Mouse (Mus musculus): ENCODE measurements around the gene Zyg11b.

Zyg11b gene

DNA sequence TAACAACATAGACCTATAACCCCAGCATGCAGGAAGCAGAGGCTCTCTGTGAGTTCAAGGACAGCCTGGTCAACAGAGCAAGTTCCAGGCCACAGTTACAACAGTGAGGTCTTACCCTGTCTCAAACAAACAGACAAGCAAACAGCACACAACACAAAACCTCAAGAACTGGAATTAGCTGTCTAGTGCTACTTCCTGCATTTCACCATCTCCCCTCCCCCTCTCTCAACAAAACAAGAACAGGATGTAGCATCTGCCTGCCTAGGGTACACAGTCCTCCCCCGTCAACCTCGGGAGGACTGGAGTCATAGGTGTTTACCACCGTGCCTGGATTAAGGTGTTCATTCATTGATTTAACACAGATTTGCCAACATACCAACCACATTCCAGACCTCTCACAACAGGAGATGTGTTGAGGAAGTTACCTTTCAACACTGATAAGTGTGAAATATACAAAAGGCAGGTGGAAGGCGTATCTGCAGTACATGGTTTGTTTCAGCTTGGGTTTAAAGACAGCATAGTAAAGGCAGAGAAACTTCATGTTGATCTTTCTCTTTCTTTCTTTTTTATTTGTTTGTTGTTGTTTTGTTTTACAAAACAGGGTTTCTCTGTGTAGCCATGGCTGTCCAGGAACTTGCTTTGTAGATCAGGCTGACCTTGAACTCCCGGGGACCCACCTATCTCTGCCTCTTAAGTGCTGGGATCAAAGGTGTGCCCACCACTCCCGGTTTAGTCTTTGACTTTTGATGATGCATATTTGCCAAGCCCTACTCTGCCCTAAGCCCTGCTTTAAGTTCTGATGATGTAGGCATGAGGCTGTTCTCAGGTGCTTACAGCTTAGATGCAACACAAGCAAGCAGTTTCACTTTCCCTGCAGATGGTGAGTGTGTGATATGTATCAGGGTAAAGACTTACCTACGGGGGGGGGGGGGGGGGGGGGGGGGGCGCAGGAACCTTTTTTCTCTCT is 18.0 kb upstream of the Zyg11b start:
- no peak for DNase-seq (ENCODE audit: low spot score in 2 of 2)

DNA sequence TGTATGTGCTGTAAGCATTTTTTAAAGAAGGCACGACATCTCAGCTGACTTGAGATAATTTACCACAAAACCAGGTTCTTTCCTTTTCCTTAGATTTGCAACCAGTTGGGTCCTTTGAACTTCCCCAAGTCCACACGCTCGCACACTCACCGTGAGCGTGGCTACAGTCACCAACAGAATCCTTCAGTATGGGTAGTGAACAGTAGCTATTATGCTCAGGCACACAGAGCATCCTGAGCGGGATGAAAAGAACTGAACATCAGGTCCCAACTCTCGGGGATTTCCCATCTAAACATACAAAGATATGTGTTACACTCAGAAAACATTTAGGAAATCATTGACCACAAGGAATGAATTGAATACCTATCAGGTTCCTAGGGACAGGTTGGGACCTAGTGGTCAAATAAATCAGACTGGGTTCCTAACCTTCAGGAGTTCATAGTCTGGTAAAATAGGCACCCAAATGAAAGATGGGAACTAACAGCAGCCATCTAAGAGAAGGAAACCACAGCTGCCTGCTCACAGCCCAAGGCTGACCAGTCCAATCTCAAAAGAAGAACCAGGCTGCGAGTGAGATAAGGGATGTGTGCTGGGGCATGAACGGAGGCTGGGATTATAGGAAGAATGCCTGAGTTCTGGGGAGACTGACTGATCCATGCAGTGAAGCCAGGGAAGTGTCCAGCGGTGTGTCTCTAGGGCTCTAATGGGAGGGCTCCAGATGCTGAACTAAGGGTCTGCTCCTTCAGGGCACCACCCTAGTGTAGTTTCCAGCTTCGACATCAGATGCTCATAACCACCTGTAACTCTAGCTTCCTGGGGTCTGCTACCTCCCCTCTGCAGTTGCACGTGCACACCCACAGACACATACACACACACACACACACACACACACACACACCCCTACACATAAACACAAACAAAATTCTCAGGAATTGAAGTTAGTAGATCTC is 17.0 kb upstream of the Zyg11b start:
- no peak for DNase-seq (ENCODE audit: low spot score in 2 of 2)

DNA sequence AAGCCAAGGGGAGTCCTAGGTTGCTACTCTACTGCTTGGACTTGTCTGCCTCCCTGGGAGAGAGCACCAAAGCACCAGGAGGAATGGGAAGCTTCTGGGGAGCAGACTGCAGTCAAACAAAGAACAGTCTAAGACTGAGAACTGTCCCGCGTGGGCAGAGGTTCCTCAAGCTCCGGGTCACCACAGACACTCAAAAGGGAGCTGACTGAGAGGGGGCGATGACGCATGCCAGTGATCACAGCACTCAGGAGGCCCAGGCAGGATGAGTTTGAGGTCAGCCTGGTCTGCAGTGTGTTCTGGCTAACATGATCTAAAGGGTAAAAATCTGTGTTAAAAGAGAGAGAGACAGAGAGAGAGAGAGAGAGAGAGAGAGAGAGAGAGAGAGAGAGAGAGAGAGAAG is 13.1 kb upstream of the Zyg11b start:
- no peak for DNase-seq (ENCODE audit: low spot score in 2 of 2)

DNA sequence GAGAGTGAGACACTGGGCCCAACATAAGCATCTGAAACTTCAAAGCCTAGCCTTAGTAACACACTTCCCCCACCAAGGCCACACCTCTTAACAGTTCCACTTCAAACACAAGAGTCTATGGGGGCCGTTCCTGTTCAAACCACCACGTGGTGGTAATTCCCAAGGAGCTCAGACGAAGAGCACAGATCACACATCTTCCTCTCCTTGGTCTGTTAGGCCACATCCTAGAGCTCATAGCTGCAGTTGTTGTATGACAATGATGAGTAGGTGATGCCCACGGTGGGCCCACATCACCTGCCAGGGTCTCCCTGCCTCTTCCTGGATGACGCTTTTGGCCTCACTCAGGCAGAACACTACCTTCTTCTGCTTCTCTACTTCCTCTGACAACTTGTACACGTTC is 9.8 kb upstream of the Zyg11b start:
- no peak for DNase-seq (ENCODE audit: low spot score in 2 of 2)

DNA sequence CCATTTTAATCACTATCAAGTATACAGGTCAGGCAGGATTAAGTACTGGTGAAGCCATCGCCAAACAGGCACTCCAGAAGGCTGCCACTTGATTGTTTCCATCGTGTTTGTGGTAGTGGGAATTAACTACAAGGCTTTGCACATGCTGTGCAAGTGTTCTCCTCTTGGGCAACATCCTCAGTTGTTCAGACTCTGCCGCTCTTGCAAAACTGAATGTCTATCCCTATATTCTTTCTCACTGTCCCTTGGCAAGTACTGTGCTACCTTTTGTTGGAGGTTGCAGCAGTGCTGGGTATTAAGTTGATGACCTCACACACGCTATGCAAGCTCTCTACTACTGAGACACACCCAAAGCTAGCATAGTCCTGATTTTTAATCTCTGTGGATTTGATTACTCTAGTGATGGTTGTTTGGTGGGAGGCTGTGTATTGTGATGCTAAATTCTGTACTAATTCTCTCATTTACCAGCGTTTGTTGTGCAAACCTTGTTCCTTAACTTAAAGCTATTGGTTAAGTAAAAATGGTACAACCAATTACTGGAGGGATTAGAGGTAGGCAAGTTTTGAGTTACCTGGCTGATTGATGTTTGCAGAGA is 1.5 kb upstream of the Zyg11b start:
- no peak for DNase-seq (ENCODE audit: low spot score in 2 of 2)

DNA sequence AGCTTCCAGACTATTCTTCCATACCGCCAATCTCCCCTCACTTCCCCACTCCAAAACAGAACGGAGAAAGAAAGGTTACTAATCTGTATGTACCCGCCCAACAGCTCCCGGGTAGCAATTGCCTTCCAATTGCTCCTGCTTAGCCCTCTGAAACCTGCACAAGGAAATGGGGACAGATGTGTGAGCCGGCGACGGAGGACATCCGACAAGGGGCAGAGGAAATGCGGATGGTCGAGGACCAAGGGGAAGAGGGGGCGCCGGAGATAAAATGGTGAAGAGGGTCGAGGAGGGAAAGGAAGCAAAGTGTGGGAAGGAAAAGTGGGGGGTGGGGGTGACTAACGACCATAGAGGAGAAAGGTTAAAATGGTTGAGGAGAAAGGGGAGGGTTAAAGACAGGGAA is 630 bp downstream of the Zyg11b start:
- no peak for DNase-seq (ENCODE audit: low spot score in 2 of 2)

DNA sequence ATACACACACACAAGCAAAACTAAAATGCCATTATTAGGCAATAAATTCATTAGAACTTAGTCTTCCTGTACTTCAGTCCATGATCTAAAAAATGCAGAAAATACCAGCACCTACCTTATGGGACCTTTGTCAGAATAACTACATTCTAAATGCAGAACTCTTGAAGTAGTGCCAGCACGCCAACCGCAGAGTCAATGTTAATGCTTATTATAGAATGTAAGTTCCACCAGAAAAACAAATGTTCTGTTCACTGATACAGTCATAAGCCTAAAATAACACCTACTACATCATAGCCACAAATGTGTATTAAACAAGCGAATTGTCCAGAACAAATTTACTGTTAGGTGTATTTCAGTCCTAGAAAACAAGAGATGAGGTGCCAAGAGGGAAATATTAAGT is 23.9 kb downstream of the Zyg11b start:
- DNase-seq (ENCODE audit: low spot score in 2 of 2), result peak in 1 of 2 experiments; percentile 34

DNA sequence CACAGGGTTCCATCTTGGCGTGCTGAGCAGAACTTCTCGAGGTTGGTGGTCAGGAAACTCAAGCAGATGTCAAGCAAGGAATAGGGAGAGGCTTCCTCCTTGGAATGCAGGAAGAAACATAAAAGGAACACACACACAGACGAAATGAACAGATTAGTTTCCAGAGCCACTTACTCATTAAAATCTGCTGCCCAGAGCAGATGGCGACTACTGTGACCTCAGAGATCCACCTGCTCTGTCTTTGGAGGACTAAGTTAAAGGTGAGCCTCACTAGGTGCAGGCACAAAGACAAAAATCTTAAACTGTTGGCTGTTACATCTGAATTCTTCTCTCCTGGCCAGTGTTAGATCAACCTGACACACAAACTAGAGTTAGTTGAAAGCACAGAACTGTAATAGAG is 28.6 kb downstream of the Zyg11b start:
- DNase-seq (ENCODE audit: low spot score in 2 of 2), result no peak

DNA sequence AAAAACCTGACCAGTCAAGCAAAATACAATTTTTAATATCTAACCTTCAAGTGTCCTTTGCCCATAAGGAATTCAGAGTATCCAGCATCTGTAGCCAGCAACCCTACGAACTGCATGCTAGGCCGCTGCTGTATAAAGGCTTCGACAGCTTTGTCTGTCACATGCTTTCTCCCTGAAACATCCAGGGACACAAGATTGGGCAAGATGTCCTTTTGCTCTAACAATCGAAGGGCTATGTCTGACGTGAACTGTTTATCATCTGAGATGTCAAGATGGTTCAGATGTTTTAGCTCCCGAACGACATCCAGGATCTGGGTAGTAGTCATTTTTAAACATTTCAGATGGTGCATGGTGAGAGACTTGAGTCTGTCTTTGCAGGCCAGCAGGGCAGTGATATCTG is 35.1 kb downstream of the Zyg11b start:
- DNase-seq (ENCODE audit: low spot score in 2 of 2), result no peak

DNA sequence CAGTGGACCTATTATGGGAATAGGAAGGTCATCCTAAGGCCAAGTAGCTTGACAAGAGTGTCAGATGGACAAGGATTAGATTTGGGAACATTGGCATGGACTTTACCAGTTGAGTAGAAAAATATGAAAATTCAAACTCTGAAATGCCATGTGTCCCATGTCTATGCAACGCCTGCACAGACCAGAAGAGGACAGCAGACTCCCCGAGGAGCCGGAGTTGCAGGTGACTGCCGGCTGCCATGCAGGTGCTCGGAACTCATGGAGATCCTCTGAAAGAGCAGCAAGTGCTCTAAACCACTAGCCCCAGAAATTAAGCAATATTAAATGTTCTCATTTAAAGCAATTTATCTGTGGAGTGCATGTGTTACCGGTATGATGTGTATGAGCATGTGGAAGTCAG is 47.6 kb downstream of the Zyg11b start:
- no peak for DNase-seq (ENCODE audit: low spot score in 2 of 2)

DNA sequence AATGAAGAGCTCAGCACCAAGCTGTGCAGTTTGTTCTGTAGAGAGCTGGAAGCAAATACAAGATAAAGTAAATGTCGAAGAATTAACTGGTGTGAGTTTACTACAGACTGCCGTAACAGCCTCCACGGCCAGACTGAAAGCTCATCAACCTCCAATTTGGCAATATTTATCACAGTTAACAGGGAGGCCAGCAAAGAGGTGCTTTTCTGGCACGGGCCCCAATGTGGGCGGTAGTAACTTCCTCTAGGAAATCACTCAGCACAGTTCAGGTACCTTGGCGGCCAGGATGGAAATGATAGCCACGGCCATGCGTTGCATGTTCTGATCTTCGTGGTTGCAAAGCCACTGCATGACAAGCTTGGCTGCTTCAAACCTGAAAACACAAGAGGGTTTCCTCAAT is 50.4 kb downstream of the Zyg11b start:
- DNase-seq (ENCODE audit: low spot score in 2 of 2), result no peak

DNA sequence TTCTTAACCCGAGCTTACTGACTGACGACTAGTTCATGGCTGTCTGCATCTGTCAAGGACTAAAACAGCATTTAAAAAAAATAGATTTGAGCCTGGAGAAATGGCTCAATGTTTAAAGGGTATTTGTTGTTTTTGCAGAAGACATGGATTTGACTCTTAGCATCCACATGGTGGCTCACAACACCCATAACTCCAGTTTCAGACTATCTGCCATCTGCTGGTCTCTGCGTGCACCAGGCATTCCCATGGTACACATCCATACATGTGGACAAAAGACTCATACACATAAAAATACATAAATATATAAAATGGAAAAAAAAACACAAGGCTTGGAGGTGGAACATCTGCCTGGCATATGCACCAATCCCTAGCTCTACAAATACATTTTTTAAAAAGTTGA is 51.6 kb downstream of the Zyg11b start:
- DNase-seq (ENCODE audit: low spot score in 2 of 2), result no peak

DNA sequence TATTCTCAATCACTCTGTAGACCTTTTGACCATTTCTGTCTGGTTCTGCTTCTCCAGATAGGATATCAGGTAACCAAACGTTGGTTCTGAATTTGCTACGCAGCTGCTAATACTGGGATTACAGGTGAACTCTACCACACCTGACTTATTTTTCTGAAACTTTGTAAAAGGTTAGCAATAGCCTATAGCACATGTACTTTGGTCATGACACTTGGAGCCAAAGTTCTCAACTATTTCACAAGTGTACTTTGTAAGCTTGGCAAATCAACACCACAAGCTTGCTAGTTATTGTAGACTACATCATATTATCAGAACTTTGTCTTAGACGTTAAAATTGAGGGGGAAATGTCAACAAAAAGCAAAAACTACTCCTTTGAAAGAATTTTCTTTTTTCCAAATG is 67.2 kb downstream of the Zyg11b start:
- DNase-seq (ENCODE audit: low spot score in 2 of 2), result no peak

DNA sequence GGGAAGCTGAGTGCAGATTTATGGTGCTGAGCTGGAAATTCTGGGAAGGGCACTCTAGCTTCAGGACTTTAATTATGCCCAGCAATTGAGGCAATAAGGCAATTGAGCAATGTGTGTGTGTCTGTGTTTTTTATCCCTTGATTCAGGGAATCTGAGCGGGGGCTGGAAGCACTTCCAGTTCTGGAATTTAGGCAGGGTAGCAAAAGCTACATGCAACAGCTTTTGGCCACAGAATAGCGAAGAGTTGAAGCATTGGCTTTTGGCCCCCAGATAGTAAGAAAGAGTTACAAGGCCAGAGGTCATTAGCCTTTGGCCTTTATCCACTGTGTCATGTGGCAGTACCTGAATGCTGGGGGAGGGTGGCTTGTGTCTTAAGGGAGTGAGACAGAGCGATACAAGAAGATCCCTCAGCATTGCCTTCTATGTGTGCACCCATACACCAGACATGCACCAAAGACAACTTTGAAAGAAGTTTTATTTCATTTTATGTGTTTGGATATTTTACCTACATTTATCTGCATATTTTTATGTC is 75.5 kb downstream of the Zyg11b start:
- DNase-seq (ENCODE audit: low spot score in 2 of 2), result no peak

DNA sequence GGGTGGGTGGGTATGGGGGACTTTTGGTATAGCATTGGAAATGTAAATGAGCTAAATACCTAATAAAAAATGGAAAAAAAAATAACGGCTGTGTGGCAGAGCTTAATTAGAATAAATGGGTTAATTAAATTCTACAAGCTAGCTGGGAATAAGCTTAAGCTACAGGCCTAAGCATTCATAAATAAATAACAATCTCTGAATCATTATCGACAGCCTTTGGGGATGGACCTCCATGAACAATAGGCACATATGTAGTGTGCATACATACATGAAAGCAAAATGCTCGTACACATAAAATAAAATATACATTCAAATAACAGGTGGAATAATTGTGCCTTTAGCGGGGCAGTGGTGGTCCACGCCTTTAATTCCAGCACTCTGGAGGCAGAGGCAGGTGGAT is 78.4 kb downstream of the Zyg11b start:
- DNase-seq (ENCODE audit: low spot score in 2 of 2), result no peak

DNA sequence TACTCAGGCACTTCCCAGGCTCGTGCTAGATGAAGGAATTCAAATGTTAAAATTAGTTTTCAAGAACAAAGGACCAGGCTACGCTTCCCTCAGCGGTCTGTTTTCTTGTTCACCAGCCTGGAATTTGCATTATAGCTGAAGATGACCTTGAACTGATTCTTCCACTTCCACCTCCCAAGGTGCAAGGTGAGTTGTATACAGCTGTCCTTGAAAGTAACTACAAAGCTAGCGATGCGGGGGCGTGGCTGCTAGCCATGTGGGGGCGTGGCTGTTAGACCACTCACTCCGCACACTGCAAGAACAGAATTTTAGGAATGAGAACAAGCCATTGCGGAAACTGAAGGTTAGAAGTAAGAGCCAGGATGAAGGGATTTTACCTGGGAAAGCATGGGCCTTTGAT is 81.9 kb downstream of the Zyg11b start:
- DNase-seq (ENCODE audit: low spot score in 2 of 2), result no peak

DNA sequence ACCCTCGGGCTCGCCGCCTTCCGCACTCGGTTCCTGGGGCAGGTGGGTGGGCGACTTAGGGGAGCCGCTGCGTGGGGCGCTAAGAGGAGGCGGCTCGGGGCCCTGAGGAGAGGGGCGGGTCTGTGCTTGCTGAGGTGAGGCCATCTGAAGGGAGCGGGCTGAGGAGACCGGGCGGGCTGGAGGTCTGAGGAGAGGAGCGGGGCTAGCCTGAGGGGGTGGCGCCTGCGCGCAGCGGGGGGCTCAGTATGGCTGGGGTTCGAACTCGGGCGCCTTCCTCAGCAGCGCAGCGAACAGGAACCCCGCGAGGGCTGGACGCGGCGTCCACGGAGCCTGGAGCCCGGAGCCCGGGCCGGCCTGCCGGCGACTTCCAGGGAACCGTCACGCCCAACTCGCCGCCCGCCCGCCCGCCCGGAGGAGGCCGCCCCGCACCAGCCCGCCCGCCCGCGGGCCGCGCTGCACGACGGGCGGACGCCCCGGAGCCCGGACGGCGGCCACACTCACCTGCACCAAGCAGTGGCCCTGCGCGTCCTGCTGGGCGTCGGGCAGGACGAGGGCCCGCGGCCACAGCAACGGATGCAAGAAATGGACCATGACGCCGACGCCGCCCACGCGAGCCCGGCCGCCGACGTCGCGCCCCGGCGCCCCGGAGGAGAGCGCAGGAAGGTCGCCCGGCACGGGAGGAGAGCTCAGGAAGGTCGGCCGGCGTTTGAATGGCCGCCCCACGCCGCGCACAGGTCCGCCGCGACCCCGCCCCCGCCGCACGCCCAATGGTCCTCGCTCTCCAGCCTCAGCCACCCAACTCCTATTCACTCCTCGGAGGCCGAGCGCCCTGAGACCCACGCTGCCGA is 83.3 kb downstream of the Zyg11b start, which contains the start of gene Zyg11a:
Gene Zyg11a (minus strand): TSS at position 717 of the 848 bp plus-strand sequence.
- no peak for DNase-seq (ENCODE audit: low spot score in 2 of 2)

DNA sequence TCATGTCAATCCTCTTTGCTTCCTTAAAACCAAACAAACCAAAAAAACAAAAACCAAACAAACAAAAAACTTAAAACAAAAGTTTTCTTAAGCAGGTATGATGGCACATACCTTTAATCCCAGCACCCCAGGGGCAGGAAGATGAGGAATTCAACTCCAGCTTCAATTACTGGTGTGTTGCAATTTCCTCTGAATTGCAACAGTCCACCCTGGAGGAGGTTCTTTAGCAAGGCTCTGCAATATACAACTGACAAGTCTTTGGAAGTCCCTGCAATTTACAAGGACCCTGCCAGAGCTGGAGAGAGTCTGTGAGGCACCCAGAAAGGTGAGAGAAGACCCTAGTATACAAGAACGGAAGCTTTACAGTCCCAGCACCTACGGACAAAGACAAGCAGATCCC is 87.9 kb downstream of the Zyg11b start:
- no peak for DNase-seq (ENCODE audit: low spot score in 2 of 2)

DNA sequence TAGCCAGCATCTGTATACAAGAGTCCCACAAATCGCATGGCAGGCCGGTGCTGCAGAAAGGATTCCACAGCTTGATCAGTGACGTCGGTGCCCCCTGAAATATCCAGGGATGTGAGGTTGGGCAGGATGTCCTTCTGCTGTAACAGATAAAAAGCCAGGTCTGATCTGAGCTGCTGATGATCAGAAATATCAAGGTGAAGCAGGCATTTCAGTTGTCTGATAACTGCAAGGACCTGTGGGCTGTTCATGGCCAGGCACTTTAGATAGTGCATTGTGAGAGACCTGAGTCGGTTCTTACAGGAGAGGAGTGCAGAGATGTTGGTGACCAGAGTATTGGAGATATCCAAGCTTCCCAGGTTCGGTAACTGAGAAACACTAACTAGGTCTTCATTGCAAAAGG is 96.3 kb downstream of the Zyg11b start:
- DNase-seq (ENCODE audit: low spot score in 2 of 2), result no peak

DNA sequence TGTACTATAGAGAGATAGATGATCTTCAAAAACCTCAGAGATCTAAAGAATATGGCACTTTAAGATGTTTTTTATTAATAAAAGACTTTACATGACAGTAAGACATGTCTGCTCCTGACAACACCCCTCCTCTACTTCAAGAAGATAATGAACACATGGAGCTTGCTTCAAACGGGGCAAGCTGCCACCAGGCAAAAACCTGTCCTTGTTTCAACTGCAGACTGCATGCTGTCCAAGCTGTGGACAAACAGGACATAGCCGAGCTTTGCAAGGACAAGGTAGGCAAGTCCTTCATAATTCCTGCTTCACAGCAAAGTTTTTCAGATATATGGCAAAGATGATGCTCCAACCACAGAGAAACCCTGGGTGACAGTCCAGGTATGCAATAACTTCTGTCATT is 101.7 kb downstream of the Zyg11b start:
- no peak for DNase-seq (ENCODE audit: low spot score in 2 of 2)

DNA sequence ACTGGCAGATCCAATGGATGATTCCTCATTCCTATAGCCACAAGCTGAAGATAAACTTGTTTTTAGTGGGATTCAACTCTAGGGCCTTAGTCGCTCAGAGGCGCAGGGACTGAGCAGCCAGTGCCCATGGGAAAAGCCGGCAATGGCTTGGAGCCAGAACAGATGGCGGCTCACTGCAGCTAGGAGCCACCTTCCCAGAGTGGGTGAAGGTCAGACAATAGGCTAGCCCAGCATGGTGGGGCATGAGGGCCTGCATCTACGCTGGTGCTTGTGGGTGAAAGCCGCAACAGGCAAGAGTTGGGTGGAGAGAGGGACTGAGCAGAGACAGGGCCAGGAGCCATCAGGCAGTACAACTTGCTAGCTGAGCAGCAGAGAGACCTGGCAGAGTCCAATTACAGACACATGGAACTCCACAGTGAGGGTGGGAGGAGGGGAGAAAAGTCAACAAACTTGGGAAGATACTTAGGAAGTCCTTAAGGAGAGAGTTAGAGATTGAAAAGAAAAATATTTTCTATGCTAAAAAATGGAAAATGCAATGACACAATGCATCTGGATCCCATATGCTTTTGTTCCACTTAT is 104.5 kb downstream of the Zyg11b start:
- no peak for DNase-seq (ENCODE audit: low spot score in 2 of 2)

Measured in left cerebral cortex, adult 9 months (tissue).